Mouse (Mus musculus) forebrain, embryonic 16.5 days (tissue): ENCODE measurements at regions not wholly inside any gene's neighbourhood (a gene's known extent, or its start where the extent isn't known, plus 50 kb on each side); places are given as distances from the start of the nearest gene placed in this dataset.

Experiments
- ATAC-seq: fragments of 200-750 bp; cut with Nextera tagmentation; 2 replicates; pipeline ENCODE4 v1.8.0; 2017; ENCODE audit warnings: mild to moderate bottlenecking, moderate library complexity
- H3K27ac ChIP-seq: fragments of 300-500 bp; sonication (generic); 2 replicates; pipeline ENCODE4 v1.5.1; 2014; ENCODE audit warnings: low read length, control low read depth
- H3K27me3 ChIP-seq: fragments of 300-500 bp; sonication (generic); replicated peaks from 2 replicates; pipeline ENCODE4 v1.6.1; 2014; ENCODE audit warnings: low read length; ENCODE audit not compliant: control insufficient read depth, insufficient read depth
- H3K36me3 ChIP-seq: fragments of 300-500 bp; sonication (generic); 2 replicates; pipeline ENCODE4 v1.6.1; 2014; ENCODE audit not compliant: control insufficient read depth, insufficient read depth
- H3K4me1 ChIP-seq: fragments of 300-500 bp; sonication (generic); replicated peaks from 2 replicates; pipeline ENCODE4 v1.6.1; 2014; ENCODE audit warnings: low read length; ENCODE audit not compliant: control insufficient read depth, insufficient read depth
- H3K4me2 ChIP-seq: fragments of 300-500 bp; sonication (generic); 2 replicates; pipeline ENCODE4 v1.6.1; 2014; ENCODE audit warnings: mild to moderate bottlenecking, low read length, control low read depth
- H3K4me3 ChIP-seq: fragments of 300-500 bp; sonication (generic); replicated peaks from 2 replicates; pipeline ENCODE4 v1.5.1; 2014; ENCODE audit warnings: mild to moderate bottlenecking, low read length, control low read depth
- H3K9ac ChIP-seq: fragments of 300-500 bp; sonication (generic); replicated peaks from 2 replicates; pipeline ENCODE4 v1.6.1; 2014; ENCODE audit warnings: low read depth, low read length, control low read depth
- H3K9me3 ChIP-seq: fragments of 300-500 bp; sonication (generic); 2 replicates; pipeline ENCODE4 v1.6.1; 2016; ENCODE audit warnings: low read length; ENCODE audit not compliant: control insufficient read depth
- WGBS: fragments of 180-500 bp; shearing (Covaris S2); extraction: QIAGEN DNeasy Blood & Tissue Kit; methylation state at CpG from one replicate; pipeline ENCODE4 v1.1.7; 2014; 5-methylcytosine and 5-hydroxymethylcytosine counted together

DNA sequence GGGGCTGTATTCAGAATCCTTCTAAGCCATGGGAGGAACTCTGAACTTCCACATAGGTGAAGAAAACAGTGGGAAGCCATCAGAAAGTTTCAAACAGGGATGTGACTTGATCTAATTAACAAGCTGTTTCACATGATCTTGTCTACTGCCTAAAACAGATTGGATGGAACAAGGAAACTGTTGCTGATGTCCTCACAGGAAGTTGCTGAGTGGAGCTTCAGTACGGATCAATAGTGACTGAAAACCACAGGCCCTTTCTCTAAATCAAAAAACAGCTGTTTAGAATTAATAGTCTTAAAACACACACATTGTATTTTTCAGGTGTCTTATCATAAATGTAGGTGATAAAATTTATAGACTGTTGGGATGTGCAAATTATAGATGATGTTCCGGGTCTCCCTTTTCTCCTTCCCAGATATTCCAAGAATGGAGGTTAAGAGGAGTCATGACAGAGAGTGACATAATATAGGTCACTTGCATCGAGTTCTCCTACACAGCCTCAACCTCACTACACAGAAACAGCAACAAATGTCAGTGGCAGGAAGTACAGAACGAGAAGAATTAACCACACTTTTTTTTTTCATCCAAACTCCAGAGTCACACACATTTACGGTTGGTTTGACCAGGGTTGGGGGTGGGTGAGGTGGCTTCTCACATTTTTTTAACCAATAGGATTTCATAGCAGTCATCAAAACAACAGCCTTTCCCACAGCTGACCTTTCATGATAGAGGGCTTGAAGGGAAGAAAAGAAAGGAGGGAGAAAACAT lies 170.4 kb upstream of the Lpp start:
- 80% methylated on average over 5 of the region's 5 CpGs for WGBS
- no peaks in the 10 kb centered on the region for H3K9me3 ChIP-seq
- ATAC-seq, result no peak

GRCm38 (mm10) chr16:24221992-24222391 lies 171.3 kb upstream of the Lpp start:
- Histone ChIP-seq H3K27me3 (no peaks in the 10 kb centered on the region), H3K36me3 (no peaks in the 10 kb centered on the region), H3K4me3 (no peak overlapping the region), H3K4me2 (no peak overlapping the region), H3K27ac (no peak overlapping the region), H3K9ac (no peak overlapping the region), H3K4me1 (no peaks in the 10 kb centered on the region; the same call in 1 of the 2 replicates), H3K9me3 (no peaks in the 10 kb centered on the region)
- WGBS, result 85% methylated on average over 3 of the region's 3 CpGs
- ATAC-seq, result no peak

More for the DNA sequence above, 170.4 kb upstream of the Lpp start:
- Histone ChIP-seq H3K9ac (no peak overlapping the region), H3K27ac (no peak overlapping the region), H3K36me3 (no peaks in the 10 kb centered on the region), H3K4me1 (no peaks in the 10 kb centered on the region; the same call in 1 of the 2 replicates), H3K4me3 (no peak overlapping the region), H3K4me2 (no peak overlapping the region), H3K27me3 (no peaks in the 10 kb centered on the region)

GRCm38 (mm10) chr16:24220613-24221012 lies 172.7 kb upstream of the Lpp start:
- Histone ChIP-seq H3K9ac (no peak overlapping the region), H3K4me2 (no peak overlapping the region), H3K4me3 (no peak overlapping the region), H3K36me3 (no peaks in the 10 kb centered on the region), H3K27me3 (no peaks in the 10 kb centered on the region), H3K4me1 (no peaks in the 10 kb centered on the region; the same call in 1 of the 2 replicates), H3K27ac (no peak overlapping the region), H3K9me3 (no peaks in the 10 kb centered on the region)
- 88% methylated on average over 3 of the region's 3 CpGs for WGBS
- ATAC-seq, result no peak

GRCm38 (mm10) chr16:24219691-24220090 lies 173.6 kb upstream of the Lpp start:
- no peak overlapping the region for H3K9ac ChIP-seq
- H3K27me3 ChIP-seq, result no peaks in the 10 kb centered on the region
- ATAC-seq, result no peak
- 89% methylated on average over 9 of the region's 9 CpGs for WGBS
- no peaks in the 10 kb centered on the region for H3K9me3 ChIP-seq
- H3K4me2 ChIP-seq, result no peak overlapping the region
- H3K4me1 ChIP-seq, result no peaks in the 10 kb centered on the region; the same call in 1 of the 2 replicates
- no peak overlapping the region for H3K4me3 ChIP-seq
- no peak overlapping the region for H3K27ac ChIP-seq
- no peaks in the 10 kb centered on the region for H3K36me3 ChIP-seq

DNA sequence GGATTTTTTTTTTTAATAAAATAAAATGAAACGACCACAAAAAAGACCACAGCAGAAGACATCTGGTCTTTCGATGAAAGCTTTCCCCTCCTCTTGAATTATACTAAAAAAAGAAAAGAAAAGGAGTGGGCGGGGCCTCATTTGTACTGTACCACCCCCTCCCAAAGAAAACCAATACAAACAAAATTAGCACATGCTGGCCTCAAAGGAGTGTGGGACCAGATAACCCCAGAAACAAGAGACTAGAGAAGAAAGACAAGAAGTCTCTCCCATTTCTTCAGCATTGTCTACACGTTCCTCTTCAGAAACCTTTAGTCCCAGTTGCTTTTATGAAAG lies 174.5 kb upstream of the Lpp start:
- Histone ChIP-seq H3K4me3 (no peak overlapping the region), H3K4me2 (no peak overlapping the region), H3K4me1 (no peaks in the 10 kb centered on the region; the same call in 1 of the 2 replicates), H3K9ac (no peak overlapping the region), H3K27me3 (no peaks in the 10 kb centered on the region), H3K36me3 (no peaks in the 10 kb centered on the region), H3K9me3 (no peaks in the 10 kb centered on the region), H3K27ac (no peak overlapping the region)
- whole genome bisulfite sequencing, result 46% methylated on average over 4 of the region's 4 CpGs
- ATAC-seq, result no peak

GRCm38 (mm10) chr16:24218162-24218849 lies 175.0 kb upstream of the Lpp start:
- H3K4me1 ChIP-seq, result no peaks in the 10 kb centered on the region; the same call in 1 of the 2 replicates
- no peak overlapping the region for H3K4me3 ChIP-seq
- WGBS, result 29% methylated on average over 14 of the region's 14 CpGs
- H3K9ac ChIP-seq, result no peak overlapping the region
- H3K36me3 ChIP-seq, result no peaks in the 10 kb centered on the region
- no peak overlapping the region for H3K4me2 ChIP-seq
- no peaks in the 10 kb centered on the region for H3K27me3 ChIP-seq
- no peak overlapping the region for H3K27ac ChIP-seq
- H3K9me3 ChIP-seq, result no peaks in the 10 kb centered on the region
- peak; percentile 55 for ATAC-seq

DNA sequence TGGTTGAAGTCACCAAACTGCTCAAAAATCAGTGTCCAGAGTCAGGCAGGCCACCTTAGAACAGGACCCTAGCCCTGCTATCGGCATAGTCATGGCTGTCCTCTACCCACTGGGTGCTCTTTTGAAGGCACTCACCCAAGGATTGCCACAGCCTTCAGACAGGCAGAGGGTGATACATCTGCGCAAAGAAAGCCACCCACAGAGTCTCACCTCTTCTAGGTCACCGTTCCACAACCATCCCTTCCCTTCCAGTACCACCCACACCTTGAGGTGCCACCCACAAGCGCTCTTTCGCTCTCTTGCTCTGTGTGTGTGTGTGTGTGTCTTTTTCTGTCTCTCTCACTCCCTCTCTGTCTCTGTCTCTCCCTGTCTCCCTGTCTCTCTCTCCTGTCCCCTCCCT lies 176.5 kb upstream of the Lpp start:
- Histone ChIP-seq H3K9ac (no peak overlapping the region), H3K9me3 (no peaks in the 10 kb centered on the region), H3K36me3 (no peaks in the 10 kb centered on the region), H3K27me3 (no peaks in the 10 kb centered on the region), H3K4me2 (no peak overlapping the region), H3K4me3 (no peak overlapping the region), H3K27ac (no peak overlapping the region), H3K4me1 (no peaks in the 10 kb centered on the region; the same call in 1 of the 2 replicates)
- no peak for ATAC-seq
- WGBS, result 93% methylated on average over 5 of the region's 5 CpGs

GRCm38 (mm10) chr16:24215353-24215752 lies 178.0 kb upstream of the Lpp start:
- Histone ChIP-seq H3K9ac (no peak overlapping the region), H3K4me2 (no peak overlapping the region), H3K4me1 (no peaks in the 10 kb centered on the region; the same call in 1 of the 2 replicates), H3K4me3 (no peak overlapping the region), H3K27ac (no peak overlapping the region), H3K27me3 (no peaks in the 10 kb centered on the region), H3K36me3 (no peaks in the 10 kb centered on the region), H3K9me3 (no peaks in the 10 kb centered on the region)
- no peak for ATAC-seq
- WGBS, result 96% methylated on average over 8 of the region's 8 CpGs

DNA sequence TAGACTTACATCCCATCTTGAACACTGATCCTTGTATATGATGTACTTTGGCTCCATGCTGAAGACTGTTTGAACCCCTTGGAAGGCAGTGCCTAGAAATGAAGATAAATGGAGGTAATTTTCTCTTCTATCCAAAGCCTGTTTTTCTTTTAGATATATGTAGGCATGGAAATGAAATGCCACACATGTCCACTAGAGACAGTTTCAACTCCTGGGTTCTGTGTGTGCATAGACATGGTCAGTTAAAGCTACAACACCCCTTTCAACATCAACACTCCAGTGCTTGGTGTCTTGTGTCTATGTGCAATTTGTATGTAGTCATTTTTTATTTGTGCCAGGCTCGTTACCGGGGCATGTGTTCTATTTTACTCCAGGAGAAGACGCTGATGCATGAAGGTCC lies 179.7 kb upstream of the Lpp start:
- ATAC-seq, result no peak
- 88% methylated on average over 3 of the region's 3 CpGs for WGBS
- no peak overlapping the region for H3K4me2 ChIP-seq

More for the DNA sequence above, 179.7 kb upstream of the Lpp start:
- Histone ChIP-seq H3K4me1 (no peaks in the 10 kb centered on the region; the same call in 1 of the 2 replicates), H3K9ac (no peak overlapping the region), H3K27me3 (no peaks in the 10 kb centered on the region), H3K4me3 (no peak overlapping the region), H3K36me3 (no peaks in the 10 kb centered on the region), H3K27ac (no peak overlapping the region), H3K9me3 (no peaks in the 10 kb centered on the region)
